Mouse (Mus musculus) cortical plate, adult 2 months (tissue): ENCODE results near the gene Snx6. TPM values are rescaled to one million over a fixed set of nuclear protein-coding genes. Genes with fewer than 3 reads are reported as not detected.
"Not testable (repeated sequence)": the region's sequence is repeated elsewhere in the genome, so short reads cannot be mapped to it uniquely, and the experiment has no call there.

Experiments
- H3K27ac ChIP-seq: fragments of 200-500 bp; 2 replicates; pipeline ENCODE4 v1.5.1; 2012; ENCODE audit warnings: low read length, control low read depth, inconsistent platforms; ENCODE audit not compliant: insufficient read depth
- H3K4me1 ChIP-seq: fragments of 200-500 bp; 2 replicates; pipeline ENCODE4 v1.6.1; 2011; ENCODE audit warnings: low read length; ENCODE audit not compliant: control insufficient read depth, insufficient read depth
- H3K4me3 ChIP-seq: fragments of 200-500 bp; 2 replicates; pipeline ENCODE4 v1.5.1; 2011; ENCODE audit warnings: mild to moderate bottlenecking, low read length, control low read depth; ENCODE audit not compliant: insufficient read depth
- CTCF ChIP-seq: fragments of 200-500 bp; IDR thresholded peaks from 2 replicates; pipeline ENCODE4 v1.5.1; 2011; ENCODE audit warnings: mild to moderate bottlenecking, control low read depth, low read length; ENCODE audit not compliant: insufficient read depth; ENCODE audit errors: extremely low read depth
- POLR2A ChIP-seq: fragments of 200-500 bp; IDR thresholded peaks from 2 replicates; pipeline ENCODE4 v1.6.1; 2011; ENCODE audit warnings: mild to moderate bottlenecking, low read length, control low read depth; ENCODE audit not compliant: insufficient read depth; ENCODE audit errors: extremely low read depth
- polyA plus RNA-seq: library from polyadenylated mRNA; depleted of rRNA; stranded (reverse); fragments of >200 nt; gene quantifications from 2 replicates; pipeline ENCODE4 v1.2.3, GENCODE M21; 2012; rRNA removed

Gene Snx6
- polyA plus RNA-seq = 37.3 and 39.7 TPM in 2 replicates

DNA sequence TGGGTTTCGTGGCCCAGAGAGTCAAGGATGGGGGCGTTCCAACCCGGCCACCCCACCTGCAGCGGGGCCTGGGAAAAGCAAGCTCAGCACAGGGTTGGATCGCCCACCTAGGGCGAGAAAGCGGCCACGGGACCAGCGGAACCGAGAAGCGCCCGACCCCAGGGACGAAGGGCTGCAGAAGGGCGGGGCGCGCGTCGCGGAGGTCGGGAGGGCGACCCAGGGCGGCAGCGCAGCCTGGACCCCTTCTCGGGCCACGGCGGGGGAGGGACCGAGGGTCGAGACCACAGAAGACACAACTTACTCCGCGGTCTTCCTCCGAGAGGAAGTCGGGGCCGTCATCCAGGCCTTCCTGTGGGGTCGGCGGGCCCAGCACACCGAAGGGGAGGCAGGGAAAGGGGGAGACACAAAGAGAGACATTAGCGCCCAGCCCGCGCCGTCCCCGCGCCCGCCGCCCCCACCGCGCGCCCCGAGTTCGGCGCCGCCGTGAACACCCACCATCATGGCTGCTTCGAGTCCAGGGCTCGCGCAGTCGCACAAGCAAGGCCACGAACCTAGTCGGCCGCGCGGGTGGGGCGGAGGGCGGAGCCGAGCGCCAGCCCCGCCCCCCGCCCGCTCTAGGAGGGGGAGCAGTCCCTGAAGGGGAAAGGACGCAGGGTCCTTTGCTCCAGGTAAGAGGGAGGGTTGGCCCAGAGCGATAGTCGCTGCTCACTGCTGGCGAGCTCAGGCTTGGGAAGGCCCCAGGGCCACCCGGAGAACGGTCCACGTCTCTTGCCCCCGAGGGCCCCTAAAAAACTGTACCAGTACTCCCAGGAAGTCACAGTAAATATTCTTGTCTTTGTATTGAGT lies at the start of gene Snx6:
Snx6 (minus strand) TSS at position 551 of the 846 bp plus-strand sequence.
- Histone ChIP-seq H3K4me1 (peaks cover 5% of the 10 kb centered on the region), H3K27ac (peak within 1 kb of the TSS; percentile 95), H3K4me3 (peak within 1 kb of the TSS; percentile 98)
- TF ChIP-seq CTCF (no peak), POLR2A (peak; percentile 75; the same call in 1 of the 2 replicates)

DNA sequence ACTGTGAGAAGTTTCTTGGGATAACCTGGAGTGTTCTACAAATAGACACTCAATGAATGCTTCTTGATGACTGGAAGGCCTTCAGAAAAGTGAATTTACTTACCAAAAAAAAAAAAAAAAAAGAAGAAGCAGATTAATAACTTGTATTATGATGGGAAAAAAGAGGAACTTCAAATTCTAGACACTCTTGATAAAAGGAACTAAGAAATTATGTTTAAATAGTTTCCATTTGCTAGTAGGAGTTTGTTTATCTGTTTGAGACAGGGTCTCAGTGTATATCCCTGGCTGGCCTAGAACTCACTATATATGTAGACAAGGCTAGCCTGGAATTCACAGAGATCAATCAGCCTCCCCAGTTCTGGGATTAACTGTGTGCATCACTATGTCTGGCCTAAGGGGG lies 48.9 kb upstream of the Snx6 start:
- Histone ChIP-seq H3K4me1 (no peaks in the 10 kb centered on the region), H3K4me3 (no peak overlapping the region), H3K27ac (no peak overlapping the region)
- no peak for TF ChIP-seq POLR2A
- no peak for TF ChIP-seq CTCF

DNA sequence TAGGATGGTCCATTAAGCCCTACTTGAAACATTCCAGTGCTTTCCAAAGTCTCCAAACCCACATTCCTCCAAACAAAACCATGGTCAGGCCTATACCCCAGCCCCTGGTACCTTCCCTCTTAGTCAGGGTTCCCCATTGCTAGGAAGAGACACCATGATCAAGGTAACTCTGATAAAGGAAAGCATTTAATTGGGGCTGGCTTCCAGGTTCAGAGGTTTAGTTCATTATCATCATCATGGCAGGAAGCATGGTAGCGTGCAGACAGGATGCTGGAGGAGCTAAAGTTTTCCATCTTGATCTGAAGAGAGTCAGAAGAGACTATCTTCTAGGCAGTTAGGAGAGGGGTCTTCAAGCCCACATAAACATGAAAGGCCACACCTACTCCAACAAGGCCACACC lies 46.1 kb upstream of the Snx6 start:
- Histone ChIP-seq H3K4me3 (no peak overlapping the region), H3K4me1 (no peaks in the 10 kb centered on the region), H3K27ac (no peak overlapping the region)
- TF ChIP-seq CTCF (no peak), POLR2A (no peak)

DNA sequence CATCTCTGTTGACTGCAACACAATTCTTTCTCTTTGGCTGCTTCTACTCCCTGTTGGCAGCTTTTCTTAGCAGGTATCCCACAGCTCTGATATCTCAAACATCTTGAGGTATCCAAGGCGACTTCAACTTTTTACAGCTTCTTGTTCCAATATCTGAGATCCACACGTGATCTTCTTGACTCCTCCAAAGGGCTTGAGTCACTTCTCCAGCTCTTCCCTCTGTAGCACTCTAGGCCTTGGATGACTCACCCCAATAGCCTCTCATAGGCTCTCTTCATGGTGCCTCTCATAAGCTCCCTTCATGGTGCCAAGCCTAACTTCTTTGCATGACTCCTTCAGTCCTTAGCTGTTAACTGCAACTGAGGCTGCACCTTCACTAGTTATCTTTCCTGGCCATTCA lies 44.3 kb upstream of the Snx6 start:
- Histone ChIP-seq H3K4me3 (no peak overlapping the region), H3K4me1 (peaks cover 2% of the 10 kb centered on the region; the same call in 1 of the 2 replicates), H3K27ac (no peak overlapping the region)
- TF ChIP-seq CTCF (no peak), POLR2A (no peak)

DNA sequence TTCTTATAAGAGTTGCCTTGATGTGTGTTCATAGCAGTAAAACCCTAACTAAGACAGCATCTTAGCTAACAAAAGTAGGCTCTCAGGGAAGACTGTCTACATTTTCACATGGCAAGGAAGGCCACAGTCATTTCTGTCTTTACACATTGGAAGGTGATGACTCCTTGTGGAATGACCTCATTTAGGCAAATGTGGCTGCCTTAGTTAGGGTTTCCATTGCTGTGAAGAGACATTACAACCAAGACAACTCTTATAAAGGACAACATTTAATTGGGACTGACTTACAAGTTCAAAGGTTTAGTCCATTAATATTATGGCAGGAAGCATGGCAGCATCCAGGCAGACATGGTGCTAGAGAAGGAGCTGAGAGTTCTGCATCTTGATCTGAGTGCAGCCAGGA lies 43.4 kb upstream of the Snx6 start:
- TF ChIP-seq POLR2A (no peak), CTCF (no peak)
- Histone ChIP-seq H3K4me3 (no peak overlapping the region), H3K27ac (no peak overlapping the region), H3K4me1 (peaks cover 2% of the 10 kb centered on the region)

DNA sequence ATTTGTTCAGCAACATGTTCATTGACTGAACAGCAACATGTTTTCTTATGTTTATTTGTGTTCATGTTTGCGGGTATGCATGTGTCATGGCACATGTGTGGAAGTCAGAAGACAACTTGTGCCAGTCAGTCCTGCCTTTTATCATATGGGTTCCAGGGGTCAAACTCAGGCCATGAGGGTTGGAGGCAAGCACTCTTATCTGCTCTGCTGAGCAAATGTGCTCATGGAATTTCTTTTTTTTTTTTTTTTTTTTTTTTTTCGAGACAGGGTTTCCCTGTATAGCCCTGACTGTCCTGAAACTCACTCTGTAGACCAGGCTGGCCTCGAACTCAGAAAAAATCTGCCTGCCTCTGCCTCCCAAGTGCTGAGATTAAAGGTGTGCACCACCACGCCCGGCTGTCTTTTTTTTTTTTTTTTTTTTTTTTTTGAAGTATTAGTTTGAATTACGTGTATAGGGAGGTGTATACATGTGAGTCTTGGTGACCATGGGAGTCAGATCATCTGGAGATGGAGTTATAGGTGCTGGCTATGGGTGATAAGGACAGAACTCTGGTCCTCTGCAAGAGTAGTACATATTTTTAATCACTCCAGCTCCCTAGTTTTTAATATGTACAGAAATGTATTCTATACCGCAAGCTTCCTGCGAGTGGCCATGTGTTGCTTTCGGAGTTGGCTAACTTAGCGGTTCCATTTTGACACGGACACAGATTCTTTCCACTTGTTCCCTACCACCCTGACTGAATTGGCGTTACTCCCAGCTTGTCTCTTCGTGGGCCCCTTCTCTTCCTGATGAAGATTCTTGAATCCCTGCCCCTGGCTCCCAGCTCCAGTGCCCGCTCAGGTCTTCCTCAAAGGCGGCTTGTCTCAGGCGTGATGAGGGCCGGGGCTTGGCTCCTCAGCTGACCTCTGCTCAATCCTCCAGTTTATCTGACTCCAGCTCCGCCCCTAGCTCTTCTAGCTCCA lies 40.4 kb upstream of the Snx6 start:
- H3K27ac ChIP-seq = no peak overlapping the region
- TF ChIP-seq POLR2A (no peak), CTCF (no peak)
- H3K4me3 ChIP-seq = no peak overlapping the region
- peaks cover 3% of the 10 kb centered on the region for H3K4me1 ChIP-seq

DNA sequence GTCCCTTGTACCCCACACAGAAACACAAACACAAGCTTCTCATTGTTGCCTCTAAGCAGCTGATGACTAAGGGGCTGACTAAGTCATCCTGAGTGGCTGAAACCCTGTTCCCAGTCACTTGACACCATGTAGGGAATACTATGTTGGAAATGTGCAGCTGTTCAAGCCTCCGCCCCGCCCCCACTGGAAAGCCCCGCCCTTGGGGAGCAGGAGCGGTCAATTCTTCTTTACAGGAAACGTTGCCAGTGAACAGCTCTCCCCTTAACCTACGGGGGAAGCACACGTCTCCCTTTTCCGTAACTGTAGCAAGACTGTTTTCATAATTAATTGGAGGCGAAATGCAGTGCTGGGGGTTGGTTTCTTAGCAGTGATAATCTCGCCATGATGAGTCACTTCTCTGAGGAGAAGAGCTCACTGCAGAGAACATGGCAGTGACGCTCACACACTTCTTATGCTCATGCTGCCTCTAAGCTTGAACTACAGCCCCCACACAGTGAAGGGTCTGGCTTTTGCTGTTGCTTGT lies 39.5 kb upstream of the Snx6 start:
- peak overlapping the region; percentile 18; the same call in 1 of the 2 replicates for H3K4me3 ChIP-seq
- no peak overlapping the region for H3K27ac ChIP-seq
- peaks cover 3% of the 10 kb centered on the region for H3K4me1 ChIP-seq
- TF ChIP-seq POLR2A (no peak), CTCF (no peak)

DNA sequence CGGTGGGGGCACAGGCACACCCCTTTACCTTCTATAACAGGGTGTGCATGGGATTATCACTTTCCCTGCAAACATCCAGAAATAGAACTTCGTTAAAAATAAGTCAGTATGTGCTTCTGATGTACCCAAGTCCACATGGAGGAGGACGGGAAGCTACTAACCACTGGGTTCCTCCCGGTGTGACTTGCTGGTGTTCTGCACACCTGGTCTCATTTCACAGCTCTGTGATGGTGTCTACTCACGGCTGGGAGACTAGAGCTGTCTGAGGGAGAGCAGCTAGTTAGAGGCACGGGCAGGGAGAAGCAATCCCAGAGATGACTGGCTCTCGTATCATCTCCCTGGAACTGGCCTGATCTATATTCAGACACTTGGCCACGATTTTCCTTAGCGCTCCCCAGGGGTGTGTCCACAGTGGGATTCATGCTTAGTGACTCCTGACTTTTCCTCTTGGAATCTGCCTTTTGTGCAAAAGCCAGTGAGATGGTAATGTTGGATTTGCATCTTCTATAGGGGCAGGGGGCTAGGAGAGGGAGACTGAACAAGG lies 38.4 kb upstream of the Snx6 start:
- Histone ChIP-seq H3K4me1 (peaks cover 3% of the 10 kb centered on the region), H3K4me3 (no peak overlapping the region), H3K27ac (no peak overlapping the region)
- no peak for TF ChIP-seq POLR2A
- TF ChIP-seq CTCF = no peak

DNA sequence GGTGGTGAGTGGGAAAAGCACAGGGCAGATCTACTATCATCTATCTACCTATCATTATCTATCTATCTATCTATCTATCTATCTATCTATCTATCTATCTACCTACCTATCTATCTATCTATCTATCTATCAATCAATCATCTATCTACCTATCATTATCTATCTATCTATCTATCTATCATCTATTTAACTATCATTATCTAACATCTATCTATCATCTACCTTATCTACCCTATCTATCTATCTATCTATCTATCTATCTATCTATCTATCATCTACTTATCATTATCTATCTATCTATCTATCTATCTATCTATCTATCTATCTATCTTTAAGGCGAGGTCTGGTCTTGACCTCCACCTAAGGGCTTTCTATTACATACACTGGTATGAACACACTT lies 36.4 kb upstream of the Snx6 start:
- H3K27ac ChIP-seq, H3K4me1 ChIP-seq, H3K4me3 ChIP-seq: not testable (repeated sequence)

DNA sequence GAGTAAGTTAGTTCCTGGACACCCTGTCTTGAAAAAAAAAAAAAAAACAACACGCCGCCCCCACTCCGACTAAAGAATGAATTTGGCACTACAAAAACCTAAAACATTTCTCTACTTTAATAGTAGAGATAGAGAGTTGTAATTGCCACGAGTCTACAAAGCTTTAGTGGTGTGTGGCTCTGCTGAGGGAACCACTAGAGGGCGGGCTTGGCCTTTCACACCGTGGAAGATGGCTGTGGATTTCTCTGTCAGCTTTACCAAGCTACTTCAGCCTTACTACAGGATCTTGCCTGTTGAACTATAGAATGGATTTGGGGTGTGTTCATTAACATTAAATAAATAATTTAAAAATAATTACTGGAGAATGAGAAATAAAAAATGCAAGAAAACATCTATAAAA lies 35.1 kb upstream of the Snx6 start:
- TF ChIP-seq CTCF (peak; percentile 96), POLR2A (no peak)
- H3K4me3 ChIP-seq = no peak overlapping the region
- no peak overlapping the region for H3K27ac ChIP-seq
- peaks cover 3% of the 10 kb centered on the region for H3K4me1 ChIP-seq
